Mouse (Mus musculus) lung, embryonic 15.5 days (tissue): ENCODE results near the gene Phlda3. TPM values are rescaled to one million over a fixed set of nuclear protein-coding genes. Genes with fewer than 3 reads are reported as not detected.

Experiments
- ATAC-seq: fragments of 200-750 bp; cut with Nextera tagmentation; 2 replicates; pipeline ENCODE4 v1.8.0; 2017; ENCODE audit warnings: moderate number of reproducible peaks, borderline replicate concordance; ENCODE audit not compliant: low FRiP score, low TSS enrichment; ENCODE audit errors: extremely low read depth
- H3K27ac ChIP-seq: fragments of 300-500 bp; sonication (generic); 2 replicates; pipeline ENCODE4 v1.5.1; 2015; ENCODE audit warnings: moderate library complexity, mild to moderate bottlenecking, inconsistent platforms
- H3K27me3 ChIP-seq: fragments of 300-500 bp; sonication (generic); 2 replicates; pipeline ENCODE4 v1.6.1; 2015; ENCODE audit warnings: inconsistent platforms
- H3K36me3 ChIP-seq: fragments of 300-500 bp; sonication (generic); 2 replicates; pipeline ENCODE4 v1.6.1; 2015; ENCODE audit warnings: inconsistent platforms
- H3K4me1 ChIP-seq: fragments of 300-500 bp; sonication (generic); 2 replicates; pipeline ENCODE4 v1.6.1; 2015; ENCODE audit warnings: inconsistent platforms
- H3K4me2 ChIP-seq: fragments of 300-500 bp; sonication (generic); 2 replicates; pipeline ENCODE4 v1.6.1; 2015; ENCODE audit warnings: inconsistent platforms, mild to moderate bottlenecking, moderate library complexity
- H3K4me3 ChIP-seq: fragments of 300-500 bp; sonication (generic); 2 replicates; pipeline ENCODE4 v1.5.1; 2015; ENCODE audit warnings: mild to moderate bottlenecking, inconsistent platforms
- H3K9ac ChIP-seq: fragments of 300-500 bp; sonication (generic); 2 replicates; pipeline ENCODE4 v1.6.1; 2015; ENCODE audit warnings: inconsistent platforms
- H3K9me3 ChIP-seq: fragments of 300-500 bp; sonication (generic); 2 replicates; pipeline ENCODE4 v1.6.1; 2016; ENCODE audit warnings: inconsistent platforms
- WGBS: fragments of 180-500 bp; shearing (Covaris S2); methylation state at CpG from one replicate; pipeline ENCODE4 v1.1.7; 2015; 5-methylcytosine and 5-hydroxymethylcytosine counted together
- polyA plus RNA-seq: library from polyadenylated mRNA; unstranded; fragments of >200 nt; fragmentation: Nextera tagmentation; extraction: Ambion mirVana; gene quantifications from 2 replicates; pipeline ENCODE4 v1.2.1, GENCODE M21; 2015

The Phlda3 gene
- polyA plus RNA-seq, 1 experiment from 2014 or later: 79.9 TPM

GRCm38 (mm10) chr1:135794216-135795134 is 28.6 kb downstream of the Phlda3 start:
- Histone ChIP-seq H3K27ac (peak overlapping the region; percentile 74), H3K4me2 (peak overlapping the region; percentile 56), H3K4me3 (peak overlapping the region; percentile 19), H3K4me1 (peaks cover 24% of the 10 kb centered on the region), H3K9ac (0 out of 2 replicates have a peak overlapping the region, but pooled peaks have one; percentile 14), H3K9me3 (no peaks in the 10 kb centered on the region), H3K27me3 (no peaks in the 10 kb centered on the region), H3K36me3 (no peaks in the 10 kb centered on the region)
- WGBS: 16% methylated on average over 20 of the region's 20 CpGs
- no peak for ATAC-seq

- no peak overlapping the region for H3K9ac ChIP-seq
- no peak overlapping the region for H3K4me2 ChIP-seq
- no peak overlapping the region for H3K27ac ChIP-seq
- H3K27me3 ChIP-seq: no peaks in the 10 kb centered on the region
- no peak overlapping the region for H3K4me3 ChIP-seq
- no peaks in the 10 kb centered on the region for H3K9me3 ChIP-seq
- 71% methylated on average over 1 of the region's 1 CpGs for WGBS
- H3K36me3 ChIP-seq: no peaks in the 10 kb centered on the region
- no peak for ATAC-seq
- peaks cover 41% of the 10 kb centered on the region for H3K4me1 ChIP-seq
These were observed 32.6 kb downstream of the Phlda3 start for GRCm38 (mm10) chr1:135798492-135798891.

- no peak overlapping the region for H3K27ac ChIP-seq
- no peaks in the 10 kb centered on the region for H3K36me3 ChIP-seq
- no peak for ATAC-seq
- peaks cover 34% of the 10 kb centered on the region for H3K4me1 ChIP-seq
- H3K4me2 ChIP-seq: no peak overlapping the region
- no peak overlapping the region for H3K4me3 ChIP-seq
- no peaks in the 10 kb centered on the region for H3K9me3 ChIP-seq
- no peak overlapping the region for H3K9ac ChIP-seq
- WGBS: 32% methylated on average over 8 of the region's 8 CpGs
- H3K27me3 ChIP-seq: no peaks in the 10 kb centered on the region
These were observed 33.2 kb downstream of the Phlda3 start for GRCm38 (mm10) chr1:135799109-135799627.

- H3K9ac ChIP-seq: no peak overlapping the region
- no peak overlapping the region for H3K4me2 ChIP-seq
- H3K27ac ChIP-seq: peak overlapping the region; percentile 43
- H3K4me3 ChIP-seq: no peak overlapping the region
- no peaks in the 10 kb centered on the region for H3K36me3 ChIP-seq
- no peaks in the 10 kb centered on the region for H3K27me3 ChIP-seq
- WGBS: 24% methylated on average over 8 of the region's 8 CpGs
- peaks cover 27% of the 10 kb centered on the region for H3K4me1 ChIP-seq
- peak; percentile 89 for ATAC-seq
- H3K9me3 ChIP-seq: no peaks in the 10 kb centered on the region
These were observed 34.5 kb downstream of the Phlda3 start for GRCm38 (mm10) chr1:135800192-135800950.

- Histone ChIP-seq H3K4me3 (no peak overlapping the region), H3K9me3 (no peaks in the 10 kb centered on the region), H3K36me3 (no peaks in the 10 kb centered on the region), H3K27ac (no peak overlapping the region), H3K27me3 (no peaks in the 10 kb centered on the region), H3K9ac (no peak overlapping the region), H3K4me2 (no peak overlapping the region), H3K4me1 (0 out of 2 replicates have a peak, but pooled peaks cover 2% of the 10 kb centered on the region)
- ATAC-seq: no peak
- 21% methylated on average over 10 of the region's 10 CpGs for WGBS
These were observed 41.6 kb downstream of the Phlda3 start for GRCm38 (mm10) chr1:135807546-135807945.

GRCm38 (mm10) chr1:135810180-135810579 is 44.3 kb downstream of the Phlda3 start:
- no peaks in the 10 kb centered on the region for H3K36me3 ChIP-seq

GRCm38 (mm10) chr1:135811016-135811646 is 45.2 kb downstream of the Phlda3 start:
- Histone ChIP-seq H3K4me3 (no peak overlapping the region), H3K27me3 (no peaks in the 10 kb centered on the region), H3K9me3 (no peaks in the 10 kb centered on the region), H3K4me2 (no peak overlapping the region), H3K4me1 (0 out of 2 replicates have a peak, but pooled peaks cover 7% of the 10 kb centered on the region), H3K27ac (no peak overlapping the region), H3K9ac (no peak overlapping the region), H3K36me3 (no peaks in the 10 kb centered on the region)
- WGBS: 29% methylated on average over 7 of the region's 7 CpGs
- peak; percentile 23; the same call in 1 of the 2 replicates for ATAC-seq

More at GRCm38 (mm10) chr1:135810180-135810579, 44.3 kb downstream of the Phlda3 start:
- no peak overlapping the region for H3K27ac ChIP-seq
- H3K9ac ChIP-seq: no peak overlapping the region
- WGBS: 65% methylated on average over 2 of the region's 2 CpGs
- no peak for ATAC-seq
- H3K4me2 ChIP-seq: no peak overlapping the region
- no peaks in the 10 kb centered on the region for H3K27me3 ChIP-seq
- no peak overlapping the region for H3K4me3 ChIP-seq
- H3K9me3 ChIP-seq: no peaks in the 10 kb centered on the region
- 0 out of 2 replicates have a peak, but pooled peaks cover 7% of the 10 kb centered on the region for H3K4me1 ChIP-seq

- Histone ChIP-seq H3K36me3 (no peaks in the 10 kb centered on the region), H3K4me3 (no peak overlapping the region), H3K9ac (no peak overlapping the region), H3K9me3 (no peaks in the 10 kb centered on the region), H3K4me2 (no peak overlapping the region), H3K4me1 (0 out of 2 replicates have a peak, but pooled peaks cover 7% of the 10 kb centered on the region), H3K27ac (no peak overlapping the region), H3K27me3 (peaks cover 6% of the 10 kb centered on the region)
- no peak for ATAC-seq
- 56% methylated on average over 3 of the region's 3 CpGs for WGBS
These were observed 46.3 kb downstream of the Phlda3 start for GRCm38 (mm10) chr1:135812205-135812604.

GRCm38 (mm10) chr1:135812618-135813017 is 46.7 kb downstream of the Phlda3 start:
- Histone ChIP-seq H3K9ac (no peak overlapping the region), H3K27me3 (peaks cover 10% of the 10 kb centered on the region), H3K4me2 (no peak overlapping the region), H3K4me1 (0 out of 2 replicates have a peak, but pooled peaks cover 7% of the 10 kb centered on the region), H3K9me3 (no peaks in the 10 kb centered on the region), H3K4me3 (no peak overlapping the region), H3K36me3 (no peaks in the 10 kb centered on the region), H3K27ac (no peak overlapping the region)
- WGBS: 12% methylated on average over 2 of the region's 2 CpGs
- ATAC-seq: no peak

GRCm38 (mm10) chr1:135813071-135813470 is 47.2 kb downstream of the Phlda3 start:
- Histone ChIP-seq H3K4me3 (no peak overlapping the region), H3K9me3 (no peaks in the 10 kb centered on the region), H3K27me3 (peaks cover 14% of the 10 kb centered on the region), H3K36me3 (no peaks in the 10 kb centered on the region), H3K4me1 (peaks cover 11% of the 10 kb centered on the region; the same call in 1 of the 2 replicates), H3K9ac (no peak overlapping the region), H3K27ac (no peak overlapping the region), H3K4me2 (no peak overlapping the region)
- WGBS: 77% methylated on average over 4 of the region's 4 CpGs
- ATAC-seq: no peak

GRCm38 (mm10) chr1:135813687-135814395 is 47.9 kb downstream of the Phlda3 start:
- 70% methylated on average over 5 of the region's 5 CpGs for WGBS
- no peak for ATAC-seq
- Histone ChIP-seq H3K4me3 (no peak overlapping the region), H3K27me3 (peaks cover 22% of the 10 kb centered on the region), H3K27ac (no peak overlapping the region), H3K36me3 (no peaks in the 10 kb centered on the region), H3K4me2 (no peak overlapping the region), H3K9ac (no peak overlapping the region), H3K4me1 (peaks cover 17% of the 10 kb centered on the region), H3K9me3 (no peaks in the 10 kb centered on the region)
